Mouse (Mus musculus): Measurements from ENCODE around the gene Hdgfl2. TPM values are rescaled to one million over a fixed set of nuclear protein-coding genes. Genes with fewer than 3 reads are reported as not detected.

The Hdgfl2 gene
- polyA plus RNA-seq, 1 experiment from 2014 or later: 37.2 TPM

DNA sequence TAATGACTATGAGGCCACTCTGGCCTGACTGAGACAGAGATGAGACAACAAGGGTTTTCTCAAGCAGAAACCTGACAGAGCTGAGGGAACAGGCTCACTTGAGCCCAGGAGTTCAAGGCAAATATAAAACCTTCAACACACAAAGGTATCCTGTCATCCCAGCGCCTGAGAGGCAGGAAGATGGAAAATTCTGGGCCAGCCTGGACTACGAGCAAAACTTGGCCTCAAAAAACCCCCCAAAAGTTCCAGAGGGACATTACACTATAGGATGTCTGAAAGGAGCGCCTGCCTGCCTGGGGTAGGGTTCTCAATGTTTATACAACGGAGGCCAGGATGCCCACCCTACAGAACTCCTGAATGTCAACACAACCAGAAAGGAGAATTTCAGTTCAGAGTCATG, 44.2 kb upstream of the Hdgfl2 start:
- peak overlapping the region; percentile 11; the same call in 1 of the 2 replicates for H3K27ac ChIP-seq (ENCODE audit: low read length)
- peaks cover 55% of the 10 kb centered on the region for H3K4me1 ChIP-seq (ENCODE audit: control insufficient read depth, low read depth, low read length)
- H3K9ac ChIP-seq (ENCODE audit: low read depth, low read length): peak overlapping the region; percentile 98
- ATAC-seq (ENCODE audit: low read depth): no peak
- no peaks in the 10 kb centered on the region for H3K36me3 ChIP-seq (ENCODE audit: control insufficient read depth, insufficient read depth)
- no peaks in the 10 kb centered on the region for H3K9me3 ChIP-seq (replicated peaks; ENCODE audit: control insufficient read depth, low read length)
- H3K27me3 ChIP-seq (ENCODE audit: control insufficient read depth, insufficient read depth, low read depth, low read length): no peaks in the 10 kb centered on the region
- H3K4me2 ChIP-seq (ENCODE audit: low read depth, low read length): peak overlapping the region; percentile 83
- H3K4me3 ChIP-seq (ENCODE audit: low read depth, low read length): peak overlapping the region; percentile 93
- 55% methylated on average over 4 of the region's 4 CpGs for WGBS (ENCODE audit: insufficient replicate concordance)

DNA sequence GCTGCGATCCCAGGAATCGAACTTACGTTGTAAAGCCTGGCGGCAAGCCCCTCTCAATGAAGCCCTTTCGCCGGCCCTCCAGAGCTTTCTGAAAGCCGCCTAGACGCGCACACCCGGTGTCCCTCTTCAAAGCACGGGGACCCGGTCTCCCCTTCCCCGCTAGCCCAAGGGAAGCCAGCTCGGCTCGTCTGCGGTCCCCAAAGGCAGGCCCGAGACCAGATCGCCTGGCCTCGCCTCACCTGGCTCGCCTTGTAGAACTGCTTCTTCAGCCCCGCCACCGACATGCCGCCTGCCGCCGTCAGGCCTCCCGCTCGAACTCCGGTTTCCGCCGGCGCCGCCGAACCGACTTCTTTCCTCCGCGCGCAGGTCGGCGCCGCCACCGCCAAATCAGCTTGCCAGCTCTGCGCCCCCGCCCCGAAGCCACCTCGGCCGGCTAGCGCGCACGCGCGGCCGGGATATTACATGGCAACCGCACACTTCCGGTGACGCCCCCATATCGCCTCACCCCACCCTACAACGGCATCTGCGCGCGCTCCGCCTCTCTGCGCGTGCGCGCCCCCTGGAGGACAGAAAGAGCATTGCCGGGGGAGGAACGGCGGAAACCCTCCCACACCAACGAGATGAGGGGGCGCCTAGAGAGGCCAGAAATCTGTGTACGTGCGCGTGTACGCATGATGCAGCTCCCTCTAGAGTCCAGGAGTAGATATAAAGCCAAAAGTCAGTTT, 43.1 kb upstream of the Hdgfl2 start, which contains the start of gene Sh3gl1:
Gene Sh3gl1, minus strand, starts transcription at position 460 of the 725 bp plus-strand sequence.
- Histone ChIP-seq H3K9ac (ENCODE audit: low read depth, low read length) (peak within 1 kb of the TSS; percentile 98), H3K4me1 (ENCODE audit: control insufficient read depth, low read depth, low read length) (peaks cover 49% of the 10 kb centered on the region), H3K9me3 (replicated peaks; ENCODE audit: control insufficient read depth, low read length) (no peaks in the 10 kb centered on the region), H3K4me3 (ENCODE audit: low read depth, low read length) (peak within 1 kb of the TSS; percentile 93), H3K27me3 (ENCODE audit: control insufficient read depth, insufficient read depth, low read depth, low read length) (no peaks in the 10 kb centered on the region), H3K4me2 (ENCODE audit: low read depth, low read length) (peak within 1 kb of the TSS; percentile 83), H3K36me3 (ENCODE audit: control insufficient read depth, insufficient read depth) (no peaks in the 10 kb centered on the region), H3K27ac (ENCODE audit: low read length) (peak within 1 kb of the TSS; percentile 93)
- under 1% methylated on average over 74 of the region's 74 CpGs for WGBS (ENCODE audit: insufficient replicate concordance)
- ATAC-seq (ENCODE audit: low read depth): peak; percentile 89

DNA sequence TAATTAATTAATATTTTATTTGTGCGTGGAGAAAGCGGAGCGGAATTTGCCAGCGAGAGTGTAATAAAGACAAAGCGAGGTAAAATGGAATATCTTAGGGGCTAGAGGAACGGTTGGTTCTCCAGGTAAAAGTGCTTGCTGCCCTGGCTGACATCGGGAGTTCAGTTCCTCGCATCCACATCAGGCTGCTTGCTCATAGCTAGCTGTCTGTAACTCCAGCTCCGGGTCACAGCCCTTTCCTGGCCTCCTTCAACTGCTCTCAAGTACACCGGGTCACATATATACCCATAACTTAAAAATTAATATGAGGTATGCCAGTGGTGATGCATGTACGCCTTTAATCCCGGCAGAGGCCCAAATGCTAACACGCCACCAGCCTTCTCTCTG, 42.5 kb upstream of the Hdgfl2 start:
- peak overlapping the region; percentile 93 for H3K4me3 ChIP-seq (ENCODE audit: low read depth, low read length)
- no peak for ATAC-seq (ENCODE audit: low read depth)
- no peaks in the 10 kb centered on the region for H3K36me3 ChIP-seq (ENCODE audit: control insufficient read depth, insufficient read depth)
- H3K9me3 ChIP-seq (replicated peaks; ENCODE audit: control insufficient read depth, low read length): no peaks in the 10 kb centered on the region
- 0 out of 2 replicates have a peak overlapping the region, but pooled peaks have one; percentile 16 for H3K27ac ChIP-seq (ENCODE audit: low read length)
- peak overlapping the region; percentile 65 for H3K4me2 ChIP-seq (ENCODE audit: low read depth, low read length)
- H3K27me3 ChIP-seq (ENCODE audit: control insufficient read depth, insufficient read depth, low read depth, low read length): no peaks in the 10 kb centered on the region
- peaks cover 50% of the 10 kb centered on the region for H3K4me1 ChIP-seq (ENCODE audit: control insufficient read depth, low read depth, low read length)
- H3K9ac ChIP-seq (ENCODE audit: low read depth, low read length): peak overlapping the region; percentile 52
- 34% methylated on average over 13 of the region's 13 CpGs for WGBS (ENCODE audit: insufficient replicate concordance)

DNA sequence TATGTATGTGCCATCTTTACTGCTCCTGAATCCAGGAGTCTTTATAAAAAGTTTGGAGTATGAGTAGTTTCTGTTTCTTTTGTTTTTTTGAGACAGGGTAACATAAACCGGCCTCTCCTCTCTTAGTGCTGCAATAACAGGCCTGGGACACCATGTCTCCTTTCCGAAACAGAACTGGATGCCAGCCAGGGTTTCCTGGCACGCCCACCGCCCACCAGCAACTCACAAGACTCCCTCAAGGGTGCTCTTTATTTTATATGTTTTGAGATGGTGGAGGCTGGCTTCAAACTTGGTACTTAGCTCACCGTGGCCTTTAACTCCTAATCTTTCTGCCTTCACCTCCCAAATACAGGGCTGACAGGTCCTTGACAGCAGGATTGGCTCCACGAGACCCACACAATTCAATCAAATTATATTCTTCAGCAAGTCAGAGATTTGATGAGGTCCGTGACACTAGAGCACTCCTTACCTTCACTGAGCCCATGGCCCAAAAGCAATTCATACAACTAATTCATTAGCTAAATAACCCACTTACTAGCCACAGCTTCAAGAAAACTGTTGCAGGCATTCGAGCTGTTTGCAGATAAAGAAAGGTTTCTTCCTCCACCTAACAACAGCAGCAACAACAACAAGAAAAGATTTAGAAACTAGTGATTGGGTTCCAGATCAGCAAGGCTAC, 40.7 kb upstream of the Hdgfl2 start:
- H3K27me3 ChIP-seq (ENCODE audit: control insufficient read depth, insufficient read depth, low read depth, low read length): no peaks in the 10 kb centered on the region
- no peak for ATAC-seq (ENCODE audit: low read depth)
- no peak overlapping the region for H3K4me3 ChIP-seq (ENCODE audit: low read depth, low read length)
- H3K9me3 ChIP-seq (replicated peaks; ENCODE audit: control insufficient read depth, low read length): no peaks in the 10 kb centered on the region
- H3K27ac ChIP-seq (ENCODE audit: low read length): 0 out of 2 replicates have a peak overlapping the region, but pooled peaks have one; percentile 20
- H3K9ac ChIP-seq (ENCODE audit: low read depth, low read length): no peak overlapping the region
- peaks cover 3% of the 10 kb centered on the region for H3K36me3 ChIP-seq (ENCODE audit: control insufficient read depth, insufficient read depth)
- H3K4me1 ChIP-seq (ENCODE audit: control insufficient read depth, low read depth, low read length): peaks cover 34% of the 10 kb centered on the region
- H3K4me2 ChIP-seq (ENCODE audit: low read depth, low read length): no peak overlapping the region
- WGBS (ENCODE audit: insufficient replicate concordance): 76% methylated on average over 8 of the region's 8 CpGs

DNA sequence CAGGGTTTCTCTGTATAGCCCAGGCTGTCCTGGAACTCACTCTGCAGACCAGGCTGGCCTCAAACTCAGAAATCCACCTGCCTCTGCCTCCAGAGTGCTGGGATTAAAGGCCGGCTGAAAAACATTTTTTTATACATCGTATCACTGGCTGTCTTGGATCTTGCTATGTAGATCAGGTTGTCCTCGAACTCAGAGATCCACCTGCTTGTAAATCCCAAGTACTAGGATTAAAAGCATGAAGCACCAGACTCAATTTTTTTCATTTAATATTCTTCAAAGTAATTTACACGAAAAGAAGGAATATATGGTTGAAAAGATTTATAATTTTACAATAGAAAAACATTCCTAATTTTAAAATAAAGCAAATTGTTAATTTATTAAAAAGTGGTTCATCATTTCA, 40.1 kb upstream of the Hdgfl2 start:
- H3K36me3 ChIP-seq (ENCODE audit: control insufficient read depth, insufficient read depth): peaks cover 9% of the 10 kb centered on the region
- WGBS (ENCODE audit: insufficient replicate concordance): 61% methylated on average over 4 of the region's 4 CpGs
- H3K27ac ChIP-seq (ENCODE audit: low read length): 0 out of 2 replicates have a peak overlapping the region, but pooled peaks have one; percentile 20
- H3K9ac ChIP-seq (ENCODE audit: low read depth, low read length): peak overlapping the region; percentile 71; the same call in 1 of the 2 replicates
- peaks cover 29% of the 10 kb centered on the region for H3K4me1 ChIP-seq (ENCODE audit: control insufficient read depth, low read depth, low read length)
- H3K27me3 ChIP-seq (ENCODE audit: control insufficient read depth, insufficient read depth, low read depth, low read length): no peaks in the 10 kb centered on the region
- ATAC-seq (ENCODE audit: low read depth): no peak
- H3K4me3 ChIP-seq (ENCODE audit: low read depth, low read length): peak overlapping the region; percentile 75
- H3K9me3 ChIP-seq (replicated peaks; ENCODE audit: control insufficient read depth, low read length): no peaks in the 10 kb centered on the region
- peak overlapping the region; percentile 81 for H3K4me2 ChIP-seq (ENCODE audit: low read depth, low read length)

DNA sequence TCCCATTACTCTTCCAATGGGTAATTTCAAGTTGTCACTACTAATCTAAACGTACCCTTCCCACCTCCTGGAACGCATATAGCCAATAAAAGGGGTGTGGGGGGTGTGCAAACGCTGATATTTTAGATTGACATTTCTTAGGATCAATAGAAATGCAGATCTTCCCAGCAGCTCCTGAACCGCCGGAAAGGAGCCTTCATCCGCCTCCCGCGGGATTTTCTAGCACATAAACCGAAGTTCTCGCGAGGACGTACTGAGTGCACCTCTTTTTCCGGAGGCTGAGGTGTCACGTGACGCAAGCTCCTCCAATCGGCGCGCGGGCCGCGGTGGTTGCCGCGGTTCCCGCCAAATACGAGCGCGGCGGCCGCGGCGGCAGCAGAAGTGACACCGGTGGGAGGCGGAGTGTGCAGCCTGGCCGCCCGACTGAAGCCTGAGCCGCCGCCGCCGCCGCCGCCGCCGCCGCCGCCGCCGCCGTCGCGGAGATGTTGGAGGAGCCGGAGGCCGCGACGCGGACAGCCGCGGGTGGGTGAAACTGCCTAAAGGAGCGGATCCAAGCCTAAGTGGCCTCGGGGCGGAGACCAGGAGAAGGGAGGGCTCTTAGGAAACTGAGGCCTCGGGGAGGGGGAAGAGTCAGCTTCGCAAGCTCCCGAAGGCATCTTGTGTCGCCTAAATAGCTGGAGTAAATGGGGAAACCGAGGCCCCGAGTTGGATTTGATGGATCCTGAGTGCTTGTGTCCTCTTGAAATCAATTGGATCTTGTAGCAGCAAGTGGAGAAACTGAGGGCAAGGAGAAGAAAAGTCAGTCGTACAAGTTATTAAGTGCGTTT, 39.2 kb upstream of the Hdgfl2 start, which contains the start of gene Chaf1a:
Gene Chaf1a, plus strand, starts transcription at position 410 of the 827 bp plus-strand sequence.
- no peaks in the 10 kb centered on the region for H3K9me3 ChIP-seq (replicated peaks; ENCODE audit: control insufficient read depth, low read length)
- H3K27me3 ChIP-seq (ENCODE audit: control insufficient read depth, insufficient read depth, low read depth, low read length): no peaks in the 10 kb centered on the region
- H3K4me1 ChIP-seq (ENCODE audit: control insufficient read depth, low read depth, low read length): peaks cover 20% of the 10 kb centered on the region
- peak within 1 kb of the TSS; percentile 72 for H3K9ac ChIP-seq (ENCODE audit: low read depth, low read length)
- peaks cover 11% of the 10 kb centered on the region for H3K36me3 ChIP-seq (ENCODE audit: control insufficient read depth, insufficient read depth)
- peak within 1 kb of the TSS; percentile 75 for H3K4me3 ChIP-seq (ENCODE audit: low read depth, low read length)
- H3K4me2 ChIP-seq (ENCODE audit: low read depth, low read length): peak within 1 kb of the TSS; percentile 81
- peak within 1 kb of the TSS; percentile 83 for H3K27ac ChIP-seq (ENCODE audit: low read length)
- ATAC-seq (ENCODE audit: low read depth): peak; percentile 73
- WGBS (ENCODE audit: insufficient replicate concordance): under 1% methylated on average over 68 of the region's 68 CpGs

DNA sequence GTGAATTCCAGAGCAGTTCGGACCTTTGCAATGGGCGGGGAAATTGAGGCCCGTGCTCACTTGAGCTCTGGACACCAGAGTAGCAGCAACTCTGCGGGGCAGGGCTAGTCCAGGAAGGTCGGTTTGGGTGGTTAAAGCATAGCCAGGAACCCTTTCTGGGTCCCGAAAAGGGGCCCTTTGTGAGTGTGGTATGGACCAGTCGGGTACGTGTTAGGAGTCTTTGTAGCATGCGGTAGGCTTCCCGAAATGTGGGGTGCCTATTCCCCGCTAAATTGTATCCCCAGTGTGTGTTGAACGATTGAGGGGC, 38.6 kb upstream of the Hdgfl2 start:
- Histone ChIP-seq H3K36me3 (ENCODE audit: control insufficient read depth, insufficient read depth) (peaks cover 11% of the 10 kb centered on the region), H3K4me2 (ENCODE audit: low read depth, low read length) (peak overlapping the region; percentile 81), H3K4me1 (ENCODE audit: control insufficient read depth, low read depth, low read length) (peaks cover 18% of the 10 kb centered on the region), H3K9ac (ENCODE audit: low read depth, low read length) (peak overlapping the region; percentile 72), H3K27ac (ENCODE audit: low read length) (peak overlapping the region; percentile 83), H3K27me3 (ENCODE audit: control insufficient read depth, insufficient read depth, low read depth, low read length) (no peaks in the 10 kb centered on the region), H3K4me3 (ENCODE audit: low read depth, low read length) (peak overlapping the region; percentile 75), H3K9me3 (replicated peaks; ENCODE audit: control insufficient read depth, low read length) (no peaks in the 10 kb centered on the region)
- no peak for ATAC-seq (ENCODE audit: low read depth)
- WGBS (ENCODE audit: insufficient replicate concordance): 1% methylated on average over 12 of the region's 12 CpGs

DNA sequence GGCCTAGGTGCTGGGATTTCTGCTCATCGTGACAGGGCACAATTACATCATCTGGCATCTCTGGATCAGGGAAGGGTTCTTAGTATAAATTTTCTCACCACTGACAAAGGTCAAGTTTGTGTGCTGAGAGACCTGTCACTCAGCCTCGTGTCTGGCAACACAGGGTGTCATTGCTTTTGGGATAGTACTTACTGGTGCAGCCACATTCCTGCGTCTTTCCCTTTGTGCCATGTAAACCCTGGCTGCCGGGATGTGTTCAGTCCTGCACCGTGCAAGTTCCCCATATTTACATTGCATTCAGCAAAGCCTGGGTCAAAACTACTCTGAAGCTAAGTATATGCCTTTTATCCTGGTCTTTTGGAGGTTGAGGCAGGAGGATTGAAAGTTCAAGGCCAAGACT, 28.1 kb upstream of the Hdgfl2 start:
- Histone ChIP-seq H3K27me3 (ENCODE audit: control insufficient read depth, insufficient read depth, low read depth, low read length) (no peaks in the 10 kb centered on the region), H3K27ac (ENCODE audit: low read length) (no peak overlapping the region), H3K9ac (ENCODE audit: low read depth, low read length) (no peak overlapping the region), H3K9me3 (replicated peaks; ENCODE audit: control insufficient read depth, low read length) (no peaks in the 10 kb centered on the region), H3K4me2 (ENCODE audit: low read depth, low read length) (no peak overlapping the region), H3K4me1 (ENCODE audit: control insufficient read depth, low read depth, low read length) (no peaks in the 10 kb centered on the region), H3K4me3 (ENCODE audit: low read depth, low read length) (no peak overlapping the region), H3K36me3 (ENCODE audit: control insufficient read depth, insufficient read depth) (peaks cover 54% of the 10 kb centered on the region)
- 83% methylated on average over 5 of the region's 5 CpGs for WGBS (ENCODE audit: insufficient replicate concordance)
- ATAC-seq (ENCODE audit: low read depth): no peak
